Mouse (Mus musculus) liver, postnatal 0 days (tissue): ENCODE results near the gene Pola2. TPM values are rescaled to one million over a fixed set of nuclear protein-coding genes. Genes with fewer than 3 reads are reported as not detected.

Experiments
- ATAC-seq: fragments of 200-750 bp; cut with Nextera tagmentation; 2 replicates; pipeline ENCODE4 v1.8.0; 2017; ENCODE audit warnings: mild to moderate bottlenecking, moderate library complexity
- DNase-seq: peaks from one replicate; pipeline ENCODE4 v3.0.0-alpha.2; 2016
- H3K27ac ChIP-seq: fragments of 300-500 bp; sonication (generic); 2 replicates; pipeline ENCODE4 v1.5.1; 2014; ENCODE audit warnings: antibody characterized with exemption, moderate library complexity, mild to moderate bottlenecking, low read depth
- H3K27me3 ChIP-seq: fragments of 300-500 bp; sonication (generic); 2 replicates; pipeline ENCODE4 v1.6.1; 2014; ENCODE audit warnings: low read length, control low read depth, mixed read lengths; ENCODE audit not compliant: insufficient read depth
- H3K36me3 ChIP-seq: fragments of 300-500 bp; sonication (generic); replicated peaks from 2 replicates; pipeline ENCODE4 v1.6.1; 2014; ENCODE audit warnings: mild to moderate bottlenecking, control low read depth, low read length, moderate library complexity, mixed read lengths; ENCODE audit not compliant: insufficient read depth
- H3K4me1 ChIP-seq: fragments of 300-500 bp; sonication (generic); 2 replicates; pipeline ENCODE4 v1.6.1; 2014; ENCODE audit warnings: antibody characterized with exemption, mild to moderate bottlenecking, control low read depth; ENCODE audit not compliant: insufficient read depth
- H3K4me2 ChIP-seq: fragments of 300-500 bp; sonication (generic); 2 replicates; pipeline ENCODE4 v1.6.1; 2014; ENCODE audit warnings: low read depth, mild to moderate bottlenecking, low read length, moderate library complexity, mixed read lengths
- H3K4me3 ChIP-seq: fragments of 300-500 bp; sonication (generic); 2 replicates; pipeline ENCODE4 v1.5.1; 2014; ENCODE audit warnings: low read depth, low read length
- H3K9ac ChIP-seq: fragments of 300-500 bp; sonication (generic); replicated peaks from 2 replicates; pipeline ENCODE4 v1.6.1; 2014; ENCODE audit warnings: mild to moderate bottlenecking, moderate library complexity
- H3K9me3 ChIP-seq: fragments of 300-500 bp; sonication (generic); 2 replicates; pipeline ENCODE4 v1.6.1; 2016; ENCODE audit warnings: mild to moderate bottlenecking, control low read depth, low read length, mixed read lengths
- EP300 ChIP-seq: IDR thresholded peaks from 2 replicates; pipeline ENCODE4 v1.6.1; 2016; ENCODE audit warnings: antibody characterized with exemption, low read depth, mild to moderate bottlenecking
- WGBS: fragments of 180-500 bp; shearing (Covaris S2); extraction: QIAGEN DNeasy Blood & Tissue Kit; methylation state at CpG from one replicate; pipeline ENCODE4 v1.1.7; 2014; ENCODE audit not compliant: insufficient replicate concordance; 5-methylcytosine and 5-hydroxymethylcytosine counted together
- polyA plus RNA-seq: library from polyadenylated mRNA; unstranded; fragments of >200 nt; fragmentation: Nextera tagmentation; extraction: Ambion mirVana; gene quantifications from 2 replicates; pipeline ENCODE4 v1.2.1, GENCODE M21; 2015

The Pola2 gene
- polyA plus RNA-seq, 1 experiment from 2014 or later, result 21.5 TPM

GRCm38 (mm10) chr19:5891521-5892258 is 72.3 kb downstream of the Pola2 start:
- H3K27me3 ChIP-seq, result peaks cover 9% of the 10 kb centered on the region
- ATAC-seq (no peak), DNase-seq (no peak)
- peaks cover 4% of the 10 kb centered on the region for H3K36me3 ChIP-seq
- no peak overlapping the region for H3K9ac ChIP-seq
- H3K4me1 ChIP-seq, result peaks cover 21% of the 10 kb centered on the region
- no peak overlapping the region for H3K27ac ChIP-seq
- H3K9me3 ChIP-seq, result no peaks in the 10 kb centered on the region
- H3K4me3 ChIP-seq, result no peak overlapping the region
- TF ChIP-seq EP300, result no peak
- 89% methylated on average over 12 of the region's 12 CpGs for WGBS
- H3K4me2 ChIP-seq, result no peak overlapping the region

Other genes with a start within 250 kb of the Pola2 start
- 38.5 and 42.5 TPM in 2 replicates for gene Ehbp1l1, start 237.9 kb downstream of the Pola2 start, polyA plus RNA-seq
- 28.9 and 31.0 TPM in 2 replicates for gene Fam89b, start 234.5 kb downstream of the Pola2 start, polyA plus RNA-seq
- 1.3 and 1.4 TPM in 2 replicates for gene Ltbp3, start 223.3 kb downstream of the Pola2 start, polyA plus RNA-seq
- gene Scyl1, start 192.8 kb downstream of the Pola2 start, polyA plus RNA-seq, result 16.9 and 17.0 TPM in 2 replicates
- gene Frmd8, start 88.9 kb downstream of the Pola2 start, polyA plus RNA-seq, result 8.5 and 9.0 TPM in 2 replicates
- gene Slc25a45, start 86.4 kb downstream of the Pola2 start, polyA plus RNA-seq, result 8.4 and 9.1 TPM in 2 replicates
- gene Tigd3, start 70.1 kb downstream of the Pola2 start, polyA plus RNA-seq, result 1.5 and 1.7 TPM in 2 replicates
- 28.1 and 32.6 TPM in 2 replicates for gene Dpf2, start 51.2 kb downstream of the Pola2 start, polyA plus RNA-seq
- gene Cdc42ep2, start 39.4 kb downstream of the Pola2 start, polyA plus RNA-seq, result 3.0 TPM in 2 replicates
- gene Slc22a20, start 21.9 kb upstream of the Pola2 start, polyA plus RNA-seq, result 0.09 TPM in 1 of 2 replicates, not detected in the other
- 6.8 and 7.2 TPM in 2 replicates for gene Capn1, start 51.7 kb upstream of the Pola2 start, polyA plus RNA-seq
- gene Syvn1, start 82.4 kb upstream of the Pola2 start, polyA plus RNA-seq, result 12.4 and 15.4 TPM in 2 replicates
- 28.2 and 29.6 TPM in 2 replicates for gene Mrpl49, start 93.6 kb upstream of the Pola2 start, polyA plus RNA-seq
- gene Fau, start 93.6 kb upstream of the Pola2 start, polyA plus RNA-seq, result 781 and 784 TPM in 2 replicates
- gene Znhit2, start 97.0 kb upstream of the Pola2 start, polyA plus RNA-seq, result 30.2 and 35.8 TPM in 2 replicates
- gene Tm7sf2, start 104.2 kb upstream of the Pola2 start, polyA plus RNA-seq, result 42.6 and 44.1 TPM in 2 replicates
- 17.5 and 20.7 TPM in 2 replicates for gene Vps51, start 113.0 kb upstream of the Pola2 start, polyA plus RNA-seq
- not detected in 2 replicates for gene Tmem262, start 115.8 kb upstream of the Pola2 start, polyA plus RNA-seq
- 0.32 and 0.72 TPM in 2 replicates for gene Gm28374, start 118.1 kb upstream of the Pola2 start, polyA plus RNA-seq
- gene Zfpl1, start 120.8 kb upstream of the Pola2 start, polyA plus RNA-seq, result 16.9 and 19.9 TPM in 2 replicates
- gene Cdca5, start 120.8 kb upstream of the Pola2 start, polyA plus RNA-seq, result 13.5 and 15.0 TPM in 2 replicates
- gene AC131692.1, start 130.2 kb upstream of the Pola2 start, polyA plus RNA-seq, result not detected in 2 replicates
- gene Naaladl1, start 141.6 kb upstream of the Pola2 start, polyA plus RNA-seq, result 0.46 and 0.63 TPM in 2 replicates
- gene Sac3d1, start 154.4 kb upstream of the Pola2 start, polyA plus RNA-seq, result 15.0 and 15.6 TPM in 2 replicates
- gene Snx15, start 164.1 kb upstream of the Pola2 start, polyA plus RNA-seq, result 38.6 and 41.6 TPM in 2 replicates
- 0.59 and 1.1 TPM in 2 replicates for gene Batf2, start 176.8 kb upstream of the Pola2 start, polyA plus RNA-seq
- gene Arl2, start 177.3 kb upstream of the Pola2 start, polyA plus RNA-seq, result 16.7 and 20.5 TPM in 2 replicates
- gene Majin, start 220.2 kb upstream of the Pola2 start, polyA plus RNA-seq, result not detected in 2 replicates